Mouse (Mus musculus): ENCODE measurements around the gene Rnase12. TPM values are rescaled to one million over a fixed set of nuclear protein-coding genes. Genes with fewer than 3 reads are reported as not detected.

The Rnase12 gene
- polyA plus RNA-seq (2012; rRNA removed) = 0.14 and 0.47 TPM in 2 replicates

DNA sequence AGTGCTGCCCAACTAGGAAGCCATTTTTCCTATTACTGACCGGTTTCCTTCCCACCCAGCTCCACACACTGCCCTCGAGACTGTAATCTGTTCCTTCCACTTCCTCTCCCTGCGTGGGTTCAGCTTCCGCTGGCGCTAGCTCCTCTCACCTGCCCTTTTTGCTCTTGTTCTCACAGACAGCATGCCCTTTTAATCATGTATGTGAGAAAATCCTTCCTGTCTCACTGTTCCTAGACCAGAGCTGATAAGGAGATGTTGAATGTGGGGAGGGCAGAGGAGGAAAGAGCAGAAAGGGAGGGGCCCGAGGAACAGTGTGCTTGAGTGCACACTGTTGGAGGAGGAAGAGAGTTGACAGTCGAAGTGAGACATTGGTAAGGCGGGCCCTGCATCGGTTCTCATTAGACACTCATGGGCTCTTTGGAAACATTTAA lies at the start of gene Rnase12:
Gene Rnase12, minus strand, starts transcription at position 261 of the 431 bp plus-strand sequence.

DNA sequence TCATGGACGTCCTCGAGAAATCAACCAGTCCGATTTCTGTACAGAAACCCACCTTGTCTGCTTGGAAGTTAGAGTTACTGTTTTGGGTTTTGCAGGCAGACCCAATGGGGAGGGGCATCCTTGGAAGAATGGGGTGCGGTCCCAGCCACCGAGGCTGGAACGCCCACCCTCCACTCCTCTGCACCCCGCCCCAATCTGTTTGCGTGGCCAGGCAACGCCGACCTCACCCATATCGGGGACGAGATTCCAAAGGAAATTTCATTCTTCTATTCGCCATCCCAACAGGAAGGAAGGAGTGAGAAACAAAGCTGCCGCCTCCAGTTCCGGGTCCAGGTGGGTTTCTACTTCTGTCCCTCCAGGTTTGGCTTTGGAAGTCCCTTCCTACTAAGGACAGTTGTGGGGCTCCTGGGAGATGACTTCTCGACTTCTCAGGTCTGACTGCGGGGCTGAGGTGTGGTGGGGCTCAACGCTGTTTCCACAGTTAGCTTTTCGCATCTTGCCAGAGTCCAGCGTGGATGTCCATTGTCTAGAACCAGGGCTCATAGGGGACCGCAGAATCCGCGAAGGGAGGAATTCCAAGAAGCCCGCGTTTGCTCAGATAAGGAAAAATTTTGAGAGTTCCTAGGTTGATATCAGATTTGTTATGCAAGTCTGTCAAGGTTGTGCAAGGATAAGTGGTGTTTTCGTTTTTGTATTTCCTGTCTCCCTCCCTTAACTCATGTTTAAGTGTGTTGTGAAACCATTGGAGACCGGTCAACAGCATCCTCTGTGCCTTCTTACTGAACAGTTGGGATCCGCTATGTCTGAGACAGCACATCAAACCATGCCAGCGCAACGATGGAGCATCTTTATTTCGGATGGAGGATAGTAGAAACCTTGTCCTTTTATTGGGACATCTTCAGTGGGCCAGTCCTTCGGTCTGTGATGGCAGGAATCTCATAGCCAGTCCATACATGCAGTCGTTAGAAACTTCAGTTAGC lies 33.8 kb upstream of the Rnase12 start, which contains the start of the genes Rnase4 and Ang:
Gene Rnase4, plus strand, starts transcription at position 157 of the 980 bp plus-strand sequence.
Gene Ang, plus strand, starts transcription at position 230 of the 980 bp plus-strand sequence.

DNA sequence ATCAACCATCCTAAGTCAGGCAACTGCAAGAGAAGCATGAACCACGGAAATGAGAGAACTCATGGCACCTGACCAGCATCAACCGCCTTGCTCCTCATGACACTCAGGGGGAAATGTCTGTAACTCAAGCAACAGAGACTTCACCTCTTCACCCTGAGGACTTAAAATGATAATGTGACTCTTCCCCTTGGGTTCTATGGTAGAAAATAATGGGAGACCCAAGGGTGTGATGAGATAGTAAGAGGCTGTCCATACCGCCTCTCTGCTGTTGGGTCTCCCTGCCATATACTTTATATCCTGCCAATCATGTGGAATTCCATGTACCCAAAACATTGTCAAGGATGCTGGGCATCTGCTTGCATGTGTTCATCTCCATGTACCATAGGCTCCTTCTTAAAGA lies 16.9 kb upstream of the Rnase12 start, which contains the start of gene Olfr750:
Gene Olfr750, minus strand, starts transcription at position 101 of the 400 bp plus-strand sequence.

DNA sequence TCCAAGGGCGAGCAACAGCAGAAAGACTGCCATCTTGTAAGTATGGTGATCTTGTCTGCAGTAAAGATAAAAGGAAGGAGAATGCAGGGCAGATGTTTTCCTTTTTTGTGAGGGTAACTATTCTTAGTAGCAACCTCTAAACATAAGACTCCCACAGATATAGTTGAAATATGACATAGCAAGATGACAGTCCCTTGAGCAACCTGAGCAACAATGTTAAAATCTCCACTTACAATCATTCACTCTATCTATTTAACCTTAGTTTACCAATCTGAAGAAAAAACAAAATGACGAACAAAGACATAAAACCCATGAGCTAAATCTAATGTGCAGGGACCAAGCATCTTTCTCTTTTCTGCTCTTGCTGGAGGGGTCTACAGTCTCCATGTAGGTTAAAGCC lies 7.4 kb downstream of the Rnase12 start, which contains the start of gene Rnase11:
Gene Rnase11, minus strand, starts transcription at position 101 of the 400 bp plus-strand sequence.

DNA sequence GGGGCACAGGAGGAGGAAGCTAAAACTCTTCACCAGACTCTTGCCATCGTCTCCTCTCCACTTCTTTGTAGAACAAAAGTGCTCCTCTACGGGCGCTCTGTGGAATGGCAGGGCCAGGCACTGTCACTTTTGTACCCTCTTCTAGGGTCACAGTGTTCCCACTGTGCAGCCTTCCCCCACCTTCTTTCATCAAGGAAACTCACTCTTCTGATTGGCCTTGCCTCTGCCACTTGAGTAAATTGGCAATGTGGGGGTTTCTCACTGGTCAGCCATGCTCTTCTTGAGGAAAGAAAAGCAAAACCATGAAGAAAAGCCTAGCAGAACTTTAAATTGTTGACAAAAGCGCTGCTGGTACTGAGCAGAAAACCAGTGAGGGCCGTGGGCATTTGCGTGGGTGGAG lies 15.7 kb downstream of the Rnase12 start, which contains the start of gene Rnase9:
Gene Rnase9, minus strand, starts transcription at position 101 of the 400 bp plus-strand sequence.

DNA sequence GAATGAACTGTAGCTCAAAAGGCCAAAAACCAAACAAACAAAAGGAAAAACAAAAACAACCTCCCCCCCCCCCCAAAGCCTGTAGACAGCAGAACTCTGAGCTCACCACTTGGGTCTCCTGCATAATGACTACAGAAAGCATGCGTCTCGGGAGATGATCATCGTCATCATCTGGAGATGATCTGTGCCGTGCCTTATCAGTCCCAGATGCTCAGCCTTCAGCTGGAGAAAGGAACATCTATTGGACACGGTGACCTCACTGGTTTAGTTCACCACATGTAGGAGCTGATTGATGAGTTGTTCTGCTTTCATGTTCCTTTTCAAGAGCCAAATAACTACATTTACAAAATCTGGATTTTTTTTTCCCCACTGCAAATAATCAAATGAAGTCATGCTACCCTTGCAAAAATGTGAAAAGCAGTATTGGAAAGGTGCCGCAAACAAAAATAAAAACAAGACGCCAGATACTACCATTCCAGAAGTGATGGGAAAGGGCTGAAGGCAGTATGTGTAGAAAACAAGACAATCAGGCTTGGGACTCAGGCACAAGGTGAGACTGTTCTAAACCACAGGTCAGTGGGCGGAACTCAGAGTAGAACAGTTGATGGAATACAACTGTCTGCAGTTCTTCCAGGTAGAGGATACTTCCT lies 50.2 kb downstream of the Rnase12 start, which contains the start of gene Rnase10:
Gene Rnase10, plus strand, starts transcription at position 600 of the 650 bp plus-strand sequence.

Other genes starting within 250 kb of the Rnase12 start
- 0.17 TPM in 1 of 2 replicates, not detected in the other for gene Ccnb1ip1, start 249.9 kb downstream of the Rnase12 start, polyA plus RNA-seq (2012; rRNA removed)
- 93.7 and 103 TPM in 2 replicates for gene Parp2, start 249.8 kb downstream of the Rnase12 start, polyA plus RNA-seq (2012; rRNA removed)
- 8.0 and 11.4 TPM in 2 replicates for gene Tep1, start 187.1 kb downstream of the Rnase12 start, polyA plus RNA-seq (2012; rRNA removed)
- gene Klhl33, start 160.2 kb downstream of the Rnase12 start, polyA plus RNA-seq (2012; rRNA removed) = 0.26 and 0.34 TPM in 2 replicates
- gene Osgep, start 132.8 kb downstream of the Rnase12 start, polyA plus RNA-seq (2012; rRNA removed) = 116 and 147 TPM in 2 replicates
- 251 and 280 TPM in 2 replicates for gene Apex1, start 132.7 kb downstream of the Rnase12 start, polyA plus RNA-seq (2012; rRNA removed)
- gene Pip4p1, start 126.8 kb downstream of the Rnase12 start, polyA plus RNA-seq (2012; rRNA removed) = 82.2 and 83.3 TPM in 2 replicates
- gene Pnp, start 126.6 kb downstream of the Rnase12 start, polyA plus RNA-seq (2012; rRNA removed) = 56.1 and 57.4 TPM in 2 replicates
- 55.7 and 88.9 TPM in 2 replicates for gene Gm49342, start 113.1 kb downstream of the Rnase12 start, polyA plus RNA-seq (2012; rRNA removed)
- gene Pnp2, start 101.7 kb downstream of the Rnase12 start, polyA plus RNA-seq (2012; rRNA removed) = 0.55 and 0.57 TPM in 2 replicates
- gene Rnase10, start 49.9 kb downstream of the Rnase12 start, polyA plus RNA-seq (2012; rRNA removed) = 0.04 TPM in 1 of 2 replicates, not detected in the other
- gene Rnase9, start 15.8 kb downstream of the Rnase12 start, polyA plus RNA-seq (2012; rRNA removed) = not detected in 2 replicates
- gene Rnase11, start 7.5 kb downstream of the Rnase12 start, polyA plus RNA-seq (2012; rRNA removed) = not detected in 2 replicates
- not detected in 2 replicates for gene Olfr750, start 16.8 kb upstream of the Rnase12 start, polyA plus RNA-seq (2012; rRNA removed)
- 8.4 and 16.1 TPM in 2 replicates for gene Rnase4, start 33.4 kb upstream of the Rnase12 start, polyA plus RNA-seq (2012; rRNA removed)
- gene Ang, start 33.5 kb upstream of the Rnase12 start, polyA plus RNA-seq (2012; rRNA removed) = 4.2 and 5.2 TPM in 2 replicates
- gene Eddm3b, start 56.8 kb upstream of the Rnase12 start, polyA plus RNA-seq (2012; rRNA removed) = 0.04 TPM in 1 of 2 replicates, not detected in the other
- gene Rnase6, start 66.2 kb upstream of the Rnase12 start, polyA plus RNA-seq (2012; rRNA removed) = 0.16 and 0.19 TPM in 2 replicates
- gene Rnase1, start 89.1 kb upstream of the Rnase12 start, polyA plus RNA-seq (2012; rRNA removed) = 0.05 and 0.10 TPM in 2 replicates
- gene Rnase2b, start 104.6 kb upstream of the Rnase12 start, polyA plus RNA-seq (2012; rRNA removed) = not detected in 2 replicates
- gene Ang2, start 141.5 kb upstream of the Rnase12 start, polyA plus RNA-seq (2012; rRNA removed) = not detected in 2 replicates
- not detected in 2 replicates for gene Ear14, start 145.7 kb upstream of the Rnase12 start, polyA plus RNA-seq (2012; rRNA removed)
- not detected in 2 replicates for gene Rnase2a, start 198.5 kb upstream of the Rnase12 start, polyA plus RNA-seq (2012; rRNA removed)